Mouse (Mus musculus) gastrocnemius, postnatal 36 days (tissue): ENCODE data around the gene Ak8. TPM values are rescaled to one million over a fixed set of nuclear protein-coding genes. Genes with fewer than 3 reads are reported as not detected.

Experiments
- DNase-seq, 2 experiments: peaks; one replicate each; pipeline ENCODE4 v3.0.0; 2022
- intact Hi-C: fragments of 180-260 bp; cut with DNase I; formaldehyde crosslinking; loops from one replicate; pipeline ENCODE4 v1.15.1; 2025
- microRNA-seq, 2 experiments: library from miRNA; unstranded; fragments of <30 nt; microRNA quantifications; one replicate each; pipeline ENCODE4 v1.2.0; 2021
- total RNA-seq, 2 experiments: library from RNA; stranded (reverse); gene quantifications; 2 replicates each; pipeline ENCODE4 v1.2.3; 2021

Gene Ak8
- total RNA-seq, 2 experiments from 2014 or later: not detected

- DNase-seq: no peak
- intact Hi-C loops: loop anchor here (5.0 kb wide), 1 partner anchor 103 kb away; no protein-coding TSS in a partner anchor
These were observed 155.8 kb downstream of the Ak8 start for GRCm38 (mm10) chr2:28855773-28856172.

GRCm38 (mm10) chr2:28859303-28859702, 159.3 kb downstream of the Ak8 start:
- intact Hi-C loops: loop anchor here (5.0 kb wide), 1 partner anchor 107 kb away; no protein-coding TSS in a partner anchor
- DNase-seq: no peak

- DNase-seq: no peak
- intact Hi-C loops: no loop called here
These were observed 160.9 kb downstream of the Ak8 start for GRCm38 (mm10) chr2:28860678-28861423.

Small RNA genes lying within 50 kb of the gene (microRNA-seq; reads per million reads assigned to microRNA genes)
- gene Mir3088: 0 to 1.5 reads per million in 2 experiments

Other genes with a start within 250 kb of the Ak8 start
- not detected for gene 1700007K13Rik, start 233.8 kb upstream of the Ak8 start, total RNA-seq
- gene Mrps2, start 232.1 kb upstream of the Ak8 start, total RNA-seq: 10 to 100 TPM; 21.4 to 24.8 TPM
- 1 to 10 TPM in 1 of 2 experiments, under 1 TPM in 1; 0.79 to 1.2 TPM for gene Gbgt1, start 203.3 kb upstream of the Ak8 start, total RNA-seq
- not detected for gene Gm10134, start 194.1 kb upstream of the Ak8 start, total RNA-seq
- gene Ralgds, start 187.0 kb upstream of the Ak8 start, total RNA-seq: 1 to 10 TPM; 8.5 to 9.4 TPM
- not detected for gene Cel, start 136.8 kb upstream of the Ak8 start, total RNA-seq
- gene Gtf3c5, start 116.4 kb upstream of the Ak8 start, total RNA-seq: 1 to 10 TPM; 5.9 to 6.2 TPM
- gene Gfi1b, start 78.2 kb upstream of the Ak8 start, total RNA-seq: not detected
- 10 to 100 TPM; 30.4 to 35.5 TPM for gene Tsc1, start 58.9 kb upstream of the Ak8 start, total RNA-seq
- not detected for gene Spaca9, start 437 bp upstream of the Ak8 start, total RNA-seq
- 10 to 100 TPM; 12.3 to 14.5 TPM for gene Gtf3c4, start 140.2 kb downstream of the Ak8 start, total RNA-seq
- gene Ddx31, start 140.2 kb downstream of the Ak8 start, total RNA-seq: 1 to 10 TPM; 4.1 to 4.3 TPM
- not detected for gene Barhl1, start 216.5 kb downstream of the Ak8 start, total RNA-seq